Mouse (Mus musculus): Measurements from ENCODE around the gene Adh6b. TPM values are rescaled to one million over a fixed set of nuclear protein-coding genes. Genes with fewer than 3 reads are reported as not detected.

Gene Adh6b
- polyA plus RNA-seq (2015; fragmentation: Nextera tagmentation; extraction: Ambion mirVana) = 0.33 and 0.43 TPM in 2 replicates

GRCm38 (mm10) chr3:138341471-138341870 is at the start of gene Adh6b:
Gene Adh6b (plus strand): TSS chr3:138341775.
- 64% methylated on average over 14 of the region's 14 CpGs for WGBS
- Histone ChIP-seq H3K9me3 (replicated peaks) (no peaks in the 10 kb centered on the region), H3K27me3 (no peaks in the 10 kb centered on the region), H3K4me2 (no peak within 1 kb of the TSS), H3K4me1 (no peaks in the 10 kb centered on the region), H3K4me3 (replicated peaks) (no peak within 1 kb of the TSS), H3K9ac (no peak within 1 kb of the TSS), H3K27ac (no peak within 1 kb of the TSS), H3K36me3 (no peaks in the 10 kb centered on the region)
- no peak for ATAC-seq (replicated peaks; ENCODE audit: low FRiP score)

DNA sequence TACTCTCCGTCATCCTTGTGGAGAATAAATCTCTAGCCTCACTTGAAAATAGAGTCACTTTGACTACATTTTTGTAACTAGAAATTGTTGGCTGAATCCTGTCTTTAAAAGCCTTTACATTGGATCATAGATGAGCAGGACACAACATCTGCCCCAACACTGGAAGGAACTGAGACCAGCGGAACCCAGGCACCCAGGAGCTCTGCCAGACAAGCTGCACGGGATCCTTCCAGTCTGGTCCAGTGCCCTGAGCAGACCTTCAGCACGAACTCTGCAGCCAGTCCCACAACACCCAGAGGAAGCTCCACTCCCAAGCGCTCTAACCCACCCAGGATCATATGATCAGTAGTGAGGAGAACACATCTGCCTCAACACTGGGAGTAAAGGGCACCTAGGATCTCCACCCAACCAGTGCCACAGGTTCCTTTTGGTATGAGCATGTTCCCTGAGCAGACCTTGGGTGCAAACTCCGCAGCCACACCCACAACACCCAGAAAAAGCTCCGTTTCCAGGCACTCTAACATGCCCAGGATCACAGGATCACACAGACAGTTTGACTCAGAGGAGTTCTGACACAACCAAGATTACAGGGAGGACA is 48.2 kb upstream of the Adh6b start:
- H3K9ac ChIP-seq = no peak overlapping the region
- WGBS = 84% methylated on average over 7 of the region's 7 CpGs
- no peak overlapping the region for H3K4me2 ChIP-seq
- H3K4me3 ChIP-seq (replicated peaks) = no peak overlapping the region
- H3K9me3 ChIP-seq (replicated peaks) = peaks cover 13% of the 10 kb centered on the region
- H3K4me1 ChIP-seq = peaks cover 4% of the 10 kb centered on the region; the same call in 1 of the 2 replicates
- no peak for ATAC-seq (replicated peaks; ENCODE audit: low FRiP score)
- no peaks in the 10 kb centered on the region for H3K36me3 ChIP-seq
- H3K27ac ChIP-seq = no peak overlapping the region
- H3K27me3 ChIP-seq = no peaks in the 10 kb centered on the region

GRCm38 (mm10) chr3:138300130-138300529 is 41.4 kb upstream of the Adh6b start:
- H3K9ac ChIP-seq = no peak overlapping the region
- ATAC-seq (replicated peaks; ENCODE audit: low FRiP score) = no peak
- H3K36me3 ChIP-seq = no peaks in the 10 kb centered on the region
- H3K27me3 ChIP-seq = no peaks in the 10 kb centered on the region
- 93% methylated on average over 9 of the region's 9 CpGs for WGBS
- no peak overlapping the region for H3K4me3 ChIP-seq (replicated peaks)
- no peak overlapping the region for H3K27ac ChIP-seq
- peaks cover 13% of the 10 kb centered on the region for H3K9me3 ChIP-seq (replicated peaks)
- H3K4me2 ChIP-seq = no peak overlapping the region
- H3K4me1 ChIP-seq = peaks cover 30% of the 10 kb centered on the region

DNA sequence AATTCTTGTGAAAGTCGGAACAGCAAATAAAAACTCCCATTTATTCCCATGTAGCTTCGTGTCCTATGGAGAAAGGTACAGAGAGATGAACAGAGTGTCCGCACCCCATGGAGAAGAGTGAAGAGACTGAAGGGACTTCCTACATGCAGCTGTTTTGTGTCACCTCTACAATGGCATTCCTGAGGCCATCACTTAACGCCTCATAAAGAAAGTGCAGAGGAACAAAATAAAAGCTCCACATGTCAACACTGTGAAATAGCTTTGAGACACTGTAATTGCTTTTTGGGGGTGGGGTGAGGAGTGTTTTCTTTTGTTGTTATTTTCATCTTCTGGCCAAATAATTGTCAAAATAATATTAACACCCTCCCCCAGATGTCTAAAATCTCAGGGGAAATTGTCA is 38.9 kb upstream of the Adh6b start:
- Histone ChIP-seq H3K27ac (peak overlapping the region; percentile 28; the same call in 1 of the 2 replicates), H3K4me2 (no peak overlapping the region), H3K36me3 (no peaks in the 10 kb centered on the region), H3K9me3 (replicated peaks) (peaks cover 7% of the 10 kb centered on the region), H3K9ac (no peak overlapping the region), H3K4me1 (peaks cover 42% of the 10 kb centered on the region), H3K27me3 (no peaks in the 10 kb centered on the region), H3K4me3 (replicated peaks) (no peak overlapping the region)
- WGBS = 37% methylated on average over 4 of the region's 4 CpGs
- ATAC-seq (replicated peaks; ENCODE audit: low FRiP score) = peak; percentile 61

DNA sequence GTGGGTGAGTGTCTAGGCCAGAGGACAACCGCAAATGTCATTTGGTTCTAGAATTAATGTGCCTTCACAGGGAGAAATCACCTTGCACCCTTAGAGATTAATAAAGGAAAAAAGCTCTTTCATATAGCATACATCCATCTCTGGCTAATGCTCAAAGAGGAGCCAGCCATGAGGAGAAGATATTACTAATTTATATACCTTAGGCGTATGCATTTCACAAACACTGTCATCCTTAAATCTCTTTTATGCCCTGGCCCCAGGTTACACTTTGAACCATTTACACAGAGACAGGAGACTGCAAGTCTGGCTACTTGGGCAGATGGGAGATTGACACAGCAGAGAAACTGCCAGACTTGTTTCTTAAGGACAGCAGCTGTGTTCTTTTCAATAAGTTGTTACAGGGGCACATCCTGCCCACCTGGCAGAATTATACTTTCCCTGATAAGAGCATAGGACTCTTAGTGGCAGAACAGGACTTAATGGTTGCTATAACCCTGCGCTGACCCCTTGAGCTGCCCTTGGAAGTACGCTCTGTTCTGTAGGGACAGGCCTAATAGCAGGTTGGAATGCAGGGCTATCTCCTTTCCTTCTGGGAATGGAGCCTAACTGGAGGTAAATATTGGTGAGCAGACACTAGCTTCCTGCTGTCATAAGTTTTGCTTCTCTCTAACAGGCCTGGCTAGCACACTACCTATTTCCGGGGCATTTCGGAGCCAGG is 37.6 kb upstream of the Adh6b start:
- Histone ChIP-seq H3K27ac (peak overlapping the region; percentile 58), H3K4me1 (peaks cover 42% of the 10 kb centered on the region), H3K4me2 (no peak overlapping the region), H3K4me3 (replicated peaks) (no peak overlapping the region), H3K27me3 (no peaks in the 10 kb centered on the region), H3K9ac (no peak overlapping the region), H3K36me3 (no peaks in the 10 kb centered on the region), H3K9me3 (replicated peaks) (no peaks in the 10 kb centered on the region)
- WGBS = 51% methylated on average over 6 of the region's 6 CpGs
- 0 out of 2 replicates have a peak, but pooled peaks have one; percentile 52 for ATAC-seq (replicated peaks; ENCODE audit: low FRiP score)

- no peak for ATAC-seq (replicated peaks; ENCODE audit: low FRiP score)
Observed at GRCm38 (mm10) chr3:138304489-138304871, 37.1 kb upstream of the Adh6b start.

DNA sequence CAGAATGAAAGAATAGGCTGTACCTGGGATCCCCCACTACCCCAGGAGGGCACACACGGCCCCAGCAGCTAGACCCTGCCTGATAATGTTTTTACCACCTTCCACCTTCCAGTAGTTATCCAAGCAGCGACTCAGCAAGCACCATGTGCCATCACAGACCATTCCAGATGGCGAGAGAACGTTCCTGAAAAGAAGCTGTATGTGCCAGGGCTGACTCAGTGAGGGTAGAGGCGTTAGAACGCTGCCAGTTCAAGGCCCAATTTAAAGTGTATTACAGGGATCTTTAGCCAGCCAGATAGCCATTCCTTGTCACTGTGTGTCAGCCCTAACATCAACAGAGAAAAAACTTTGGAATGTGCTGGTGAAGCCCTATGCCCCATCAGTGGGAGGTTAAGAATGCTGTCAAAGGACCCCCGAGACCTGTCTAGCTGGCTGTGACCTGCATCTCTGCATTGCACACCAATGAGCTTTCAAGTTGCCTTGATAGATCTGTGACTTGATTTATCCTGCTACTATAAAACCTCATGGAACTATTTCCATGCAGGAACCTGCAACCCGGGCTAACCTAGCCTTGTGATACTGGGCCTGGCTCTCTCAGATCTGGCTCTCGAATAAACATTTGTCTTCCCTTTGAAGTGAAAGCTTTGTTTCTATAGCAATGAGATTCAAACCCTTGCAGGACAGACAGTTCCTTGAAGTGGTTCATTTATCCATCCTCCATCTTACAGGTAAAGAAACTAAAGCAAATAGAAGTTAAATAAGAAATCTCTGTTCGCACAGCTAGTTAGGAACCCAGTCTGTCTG is 35.9 kb upstream of the Adh6b start:
- H3K9me3 ChIP-seq (replicated peaks) = no peaks in the 10 kb centered on the region
- H3K36me3 ChIP-seq = no peaks in the 10 kb centered on the region
- no peak overlapping the region for H3K27ac ChIP-seq
- 62% methylated on average over 10 of the region's 10 CpGs for WGBS
- H3K4me3 ChIP-seq (replicated peaks) = no peak overlapping the region
- peaks cover 42% of the 10 kb centered on the region for H3K4me1 ChIP-seq
- H3K4me2 ChIP-seq = no peak overlapping the region
- H3K9ac ChIP-seq = no peak overlapping the region
- H3K27me3 ChIP-seq = no peaks in the 10 kb centered on the region
- ATAC-seq (replicated peaks; ENCODE audit: low FRiP score) = no peak

More at GRCm38 (mm10) chr3:138304489-138304871, 37.1 kb upstream of the Adh6b start:
- H3K4me2 ChIP-seq = no peak overlapping the region
- 45% methylated on average over 4 of the region's 4 CpGs for WGBS
- H3K36me3 ChIP-seq = no peaks in the 10 kb centered on the region
- no peak overlapping the region for H3K4me3 ChIP-seq (replicated peaks)
- H3K9ac ChIP-seq = no peak overlapping the region
- H3K4me1 ChIP-seq = peaks cover 42% of the 10 kb centered on the region
- H3K27ac ChIP-seq = peak overlapping the region; percentile 58
- H3K27me3 ChIP-seq = no peaks in the 10 kb centered on the region
- H3K9me3 ChIP-seq (replicated peaks) = no peaks in the 10 kb centered on the region

- H3K27ac ChIP-seq = no peak overlapping the region
- peaks cover 42% of the 10 kb centered on the region for H3K4me1 ChIP-seq
- H3K9me3 ChIP-seq (replicated peaks) = no peaks in the 10 kb centered on the region
- H3K27me3 ChIP-seq = no peaks in the 10 kb centered on the region
- H3K36me3 ChIP-seq = no peaks in the 10 kb centered on the region
- H3K9ac ChIP-seq = no peak overlapping the region
- WGBS = 33% methylated on average over 8 of the region's 8 CpGs
- ATAC-seq (replicated peaks; ENCODE audit: low FRiP score) = peak; percentile 41
- H3K4me2 ChIP-seq = peak overlapping the region; percentile 23; the same call in 1 of the 2 replicates
- no peak overlapping the region for H3K4me3 ChIP-seq (replicated peaks)
Observed at GRCm38 (mm10) chr3:138306290-138306683, 35.3 kb upstream of the Adh6b start.

- Histone ChIP-seq H3K36me3 (no peaks in the 10 kb centered on the region), H3K4me1 (peaks cover 15% of the 10 kb centered on the region), H3K9ac (no peak overlapping the region), H3K4me2 (no peak overlapping the region), H3K27ac (no peak overlapping the region), H3K27me3 (no peaks in the 10 kb centered on the region), H3K9me3 (replicated peaks) (no peaks in the 10 kb centered on the region), H3K4me3 (replicated peaks) (no peak overlapping the region)
- WGBS = 86% methylated on average over 8 of the region's 8 CpGs
- no peak for ATAC-seq (replicated peaks; ENCODE audit: low FRiP score)
Observed at GRCm38 (mm10) chr3:138309910-138310309, 31.7 kb upstream of the Adh6b start.

DNA sequence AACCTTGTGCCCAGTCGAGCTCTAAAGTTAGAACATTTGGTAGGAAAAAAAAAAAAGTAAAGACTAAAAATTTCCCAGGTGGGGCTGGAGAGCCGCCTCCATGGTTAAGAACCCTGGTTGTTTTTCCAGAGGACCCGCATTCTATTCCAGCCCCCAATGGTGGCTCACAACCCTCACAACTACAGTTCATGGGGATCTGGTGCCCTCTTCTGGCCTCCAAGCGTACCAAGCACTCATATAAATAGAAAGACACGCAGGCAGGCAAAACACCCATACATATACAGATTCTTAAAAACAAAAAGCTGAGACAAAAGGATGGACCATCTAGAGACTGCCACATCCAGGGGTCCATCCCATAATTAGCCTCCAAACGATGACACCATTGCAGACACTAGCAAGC is 30.6 kb upstream of the Adh6b start:
- 89% methylated on average over 6 of the region's 6 CpGs for WGBS
- H3K9me3 ChIP-seq (replicated peaks) = no peaks in the 10 kb centered on the region
- no peak overlapping the region for H3K27ac ChIP-seq
- H3K36me3 ChIP-seq = no peaks in the 10 kb centered on the region
- ATAC-seq (replicated peaks; ENCODE audit: low FRiP score) = no peak
- H3K4me3 ChIP-seq (replicated peaks) = no peak overlapping the region
- H3K9ac ChIP-seq = no peak overlapping the region
- H3K27me3 ChIP-seq = no peaks in the 10 kb centered on the region
- H3K4me2 ChIP-seq = no peak overlapping the region
- H3K4me1 ChIP-seq = peaks cover 5% of the 10 kb centered on the region

DNA sequence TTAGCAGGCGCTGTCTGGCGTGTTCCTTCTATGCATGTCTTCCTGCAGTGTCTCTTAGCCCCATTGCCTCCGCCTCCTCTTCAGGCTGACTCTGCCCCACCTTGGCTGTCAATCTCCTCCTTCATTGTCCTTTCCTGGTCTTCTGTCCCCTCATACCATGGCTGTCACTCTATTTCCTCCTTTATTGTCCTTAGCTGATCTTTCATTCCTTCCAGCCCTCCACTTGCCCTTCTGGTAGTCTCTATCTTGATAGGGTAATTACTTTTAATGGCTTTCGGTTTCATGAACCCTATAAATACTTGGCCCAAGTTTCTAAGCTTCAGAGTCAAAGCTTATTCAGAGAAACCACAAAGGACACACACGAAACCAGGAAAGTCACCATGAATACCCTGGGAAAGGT is 28.6 kb upstream of the Adh6b start, which contains the start of gene Adh6a:
TSS of gene Adh6a (plus strand) at position 322 of the 400 bp plus-strand sequence.
- no peak for ATAC-seq (replicated peaks; ENCODE audit: low FRiP score)
- Histone ChIP-seq H3K36me3 (no peaks in the 10 kb centered on the region), H3K27ac (no peak within 1 kb of the TSS), H3K27me3 (no peaks in the 10 kb centered on the region), H3K4me3 (replicated peaks) (no peak within 1 kb of the TSS), H3K4me2 (no peak within 1 kb of the TSS), H3K4me1 (no peaks in the 10 kb centered on the region), H3K9me3 (replicated peaks) (no peaks in the 10 kb centered on the region), H3K9ac (no peak within 1 kb of the TSS)
- WGBS = 88% methylated on average over 5 of the region's 5 CpGs

DNA sequence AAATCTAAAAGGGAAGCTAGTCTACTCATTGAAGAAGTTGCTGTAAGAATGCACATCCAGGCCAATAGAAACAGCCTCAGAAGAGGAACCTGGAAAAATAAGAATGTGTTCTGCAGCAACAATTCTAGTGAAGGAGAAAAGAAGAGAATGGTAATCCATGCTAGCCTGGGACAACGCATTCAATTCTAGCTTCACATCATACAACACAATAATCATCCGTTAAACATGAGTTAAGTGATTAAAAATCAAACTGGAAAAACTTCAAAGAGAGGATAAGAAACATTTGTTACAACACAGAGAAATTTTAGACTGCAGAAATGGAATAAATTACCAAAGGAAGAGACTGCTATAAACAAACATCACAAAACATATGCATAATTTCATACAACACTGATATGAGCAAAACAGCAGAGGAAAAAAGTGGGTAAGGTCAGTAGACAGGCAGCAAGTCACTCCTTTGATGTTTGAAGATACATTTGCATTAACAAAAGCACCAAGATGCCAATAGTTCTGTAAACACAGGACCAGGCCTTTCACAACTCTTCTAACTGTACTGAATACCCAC is 24.6 kb upstream of the Adh6b start:
- Histone ChIP-seq H3K27ac (no peak overlapping the region), H3K4me3 (replicated peaks) (no peak overlapping the region), H3K36me3 (no peaks in the 10 kb centered on the region), H3K9ac (no peak overlapping the region), H3K27me3 (no peaks in the 10 kb centered on the region), H3K4me2 (no peak overlapping the region), H3K9me3 (replicated peaks) (no peaks in the 10 kb centered on the region), H3K4me1 (no peaks in the 10 kb centered on the region)
- ATAC-seq (replicated peaks; ENCODE audit: low FRiP score) = no peak
- WGBS = 88% methylated on average over 2 of the region's 2 CpGs

Data from kidney, embryonic 15.5 days (tissue).